Mouse (Mus musculus) forebrain, postnatal 0 days (tissue): Measurements from ENCODE around the gene Bspry. TPM values are rescaled to one million over a fixed set of nuclear protein-coding genes. Genes with fewer than 3 reads are reported as not detected.

Experiments used
- ATAC-seq: fragments of 200-750 bp; cut with Nextera tagmentation; 2 replicates; pipeline ENCODE4 v1.8.0; 2017; ENCODE audit warnings: mild to moderate bottlenecking, moderate library complexity
- DNase-seq: peaks from one replicate; pipeline ENCODE4 v3.0.0-alpha.2; 2015
- H3K27ac ChIP-seq: fragments of 300-500 bp; sonication (generic); 2 replicates; pipeline ENCODE4 v1.5.1; 2014; ENCODE audit warnings: low read depth, mild to moderate bottlenecking, antibody characterized with exemption, low read length, moderate library complexity, mixed read lengths
- H3K27me3 ChIP-seq: fragments of 300-500 bp; sonication (generic); 2 replicates; pipeline ENCODE4 v1.6.1; 2014; ENCODE audit warnings: mild to moderate bottlenecking, low read length, mixed read lengths; ENCODE audit not compliant: insufficient read depth
- H3K36me3 ChIP-seq: fragments of 300-500 bp; sonication (generic); 2 replicates; pipeline ENCODE4 v1.6.1; 2014; ENCODE audit warnings: mild to moderate bottlenecking, moderate library complexity; ENCODE audit not compliant: insufficient read depth
- H3K4me1 ChIP-seq: fragments of 300-500 bp; sonication (generic); 2 replicates; pipeline ENCODE4 v1.6.1; 2014; ENCODE audit warnings: antibody characterized with exemption; ENCODE audit not compliant: insufficient read depth
- H3K4me2 ChIP-seq: fragments of 300-500 bp; sonication (generic); 2 replicates; pipeline ENCODE4 v1.6.1; 2014; ENCODE audit warnings: low read depth, mild to moderate bottlenecking, moderate library complexity
- H3K4me3 ChIP-seq: fragments of 300-500 bp; sonication (generic); 2 replicates; pipeline ENCODE4 v1.5.1; 2014; ENCODE audit warnings: low read depth, low read length, mixed read lengths
- H3K9ac ChIP-seq: fragments of 300-500 bp; sonication (generic); 2 replicates; pipeline ENCODE4 v1.6.1; 2014; ENCODE audit warnings: mild to moderate bottlenecking
- H3K9me3 ChIP-seq: fragments of 300-500 bp; sonication (generic); 2 replicates; pipeline ENCODE4 v1.6.1; 2016; ENCODE audit warnings: low read length
- CTCF ChIP-seq: sonication (generic); IDR thresholded peaks from 2 replicates; pipeline ENCODE4 v1.5.1; 2016; ENCODE audit warnings: antibody characterized with exemption, control low read depth, low read depth
- WGBS: fragments of 180-500 bp; shearing (Covaris S2); extraction: QIAGEN DNeasy Blood & Tissue Kit; methylation state at CpG from one replicate; pipeline ENCODE4 v1.1.7; 2014; 5-methylcytosine and 5-hydroxymethylcytosine counted together
- polyA plus RNA-seq: library from polyadenylated mRNA; unstranded; fragments of >200 nt; fragmentation: Nextera tagmentation; extraction: Ambion mirVana; gene quantifications from 2 replicates; pipeline ENCODE4 v1.2.1, GENCODE M21; 2015
- total RNA-seq: library from RNA; depleted of rRNA; stranded (reverse); fragments of >200 nt; gene quantifications from 2 replicates; pipeline ENCODE4 v1.2.3, GENCODE M21; 2014

The Bspry gene
- total and polyA plus RNA-seq, 2 experiments from 2014 or later: 0.51 to 0.86 TPM

GRCm38 (mm10) chr4:62437871-62438270 lies 42.0 kb upstream of the Bspry start:
- no peaks in the 10 kb centered on the region for H3K27me3 ChIP-seq
- H3K9me3 ChIP-seq: no peaks in the 10 kb centered on the region
- no peak for ATAC-seq
- no peak overlapping the region for H3K4me3 ChIP-seq
- DNase-seq: no peak
- H3K9ac ChIP-seq: no peak overlapping the region
- no peak overlapping the region for H3K27ac ChIP-seq
- no peak overlapping the region for H3K4me2 ChIP-seq
- WGBS: 84% methylated on average over 7 of the region's 7 CpGs
- TF ChIP-seq CTCF: no peak
- no peaks in the 10 kb centered on the region for H3K36me3 ChIP-seq
- H3K4me1 ChIP-seq: no peaks in the 10 kb centered on the region

GRCm38 (mm10) chr4:62439793-62440192 lies 40.1 kb upstream of the Bspry start:
- no peaks in the 10 kb centered on the region for H3K27me3 ChIP-seq
- no peak overlapping the region for H3K4me3 ChIP-seq
- no peaks in the 10 kb centered on the region for H3K4me1 ChIP-seq
- no peak overlapping the region for H3K27ac ChIP-seq
- TF ChIP-seq CTCF: no peak
- no peaks in the 10 kb centered on the region for H3K36me3 ChIP-seq
- H3K9ac ChIP-seq: no peak overlapping the region
- ATAC-seq (no peak), DNase-seq (no peak)
- H3K4me2 ChIP-seq: no peak overlapping the region
- WGBS: 71% methylated on average over 4 of the region's 4 CpGs
- H3K9me3 ChIP-seq: no peaks in the 10 kb centered on the region

GRCm38 (mm10) chr4:62440544-62440943 lies 39.3 kb upstream of the Bspry start:
- ATAC-seq (no peak), DNase-seq (no peak)
- H3K27me3 ChIP-seq: no peaks in the 10 kb centered on the region
- H3K4me1 ChIP-seq: no peaks in the 10 kb centered on the region
- H3K4me2 ChIP-seq: no peak overlapping the region
- no peaks in the 10 kb centered on the region for H3K36me3 ChIP-seq
- H3K9me3 ChIP-seq: no peaks in the 10 kb centered on the region
- no peak overlapping the region for H3K27ac ChIP-seq
- H3K9ac ChIP-seq: no peak overlapping the region
- 77% methylated on average over 4 of the region's 4 CpGs for WGBS
- no peak for TF ChIP-seq CTCF
- no peak overlapping the region for H3K4me3 ChIP-seq

DNA sequence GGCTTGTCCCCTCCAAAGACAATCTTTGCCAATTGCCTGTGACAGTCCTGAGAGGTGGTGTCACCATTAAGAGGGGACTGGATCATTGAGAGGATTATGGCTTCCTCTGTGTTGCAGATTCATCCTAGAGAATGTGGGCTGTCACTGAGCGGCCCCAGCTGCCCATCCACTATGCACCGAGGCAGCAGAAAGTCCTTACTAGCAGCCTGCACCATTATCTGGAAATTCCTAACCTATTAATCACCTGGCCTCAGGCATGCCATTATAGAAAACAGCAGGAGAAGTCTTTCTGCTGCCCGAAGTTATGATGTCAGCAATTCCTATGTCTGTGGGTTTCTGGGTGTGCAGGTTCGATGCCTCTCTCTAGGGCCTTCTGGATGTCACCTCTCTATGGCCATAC lies 38.9 kb upstream of the Bspry start:
- 78% methylated on average over 4 of the region's 4 CpGs for WGBS
- no peak for ATAC-seq
- no peak for DNase-seq

GRCm38 (mm10) chr4:62454995-62455394 lies 24.9 kb upstream of the Bspry start:
- peak; percentile 56 for DNase-seq
- Histone ChIP-seq H3K27ac (no peak overlapping the region), H3K9me3 (no peaks in the 10 kb centered on the region), H3K4me1 (no peaks in the 10 kb centered on the region), H3K4me3 (no peak overlapping the region), H3K4me2 (no peak overlapping the region), H3K36me3 (peaks cover 6% of the 10 kb centered on the region; the same call in 1 of the 2 replicates), H3K27me3 (no peaks in the 10 kb centered on the region), H3K9ac (no peak overlapping the region)
- TF ChIP-seq CTCF: peak; percentile 62
- 0 out of 2 replicates have a peak, but pooled peaks have one; percentile 16 for ATAC-seq
- WGBS: 63% methylated on average over 5 of the region's 5 CpGs

More for the DNA sequence above, 38.9 kb upstream of the Bspry start:
- no peak overlapping the region for H3K9ac ChIP-seq
- TF ChIP-seq CTCF: no peak
- H3K4me2 ChIP-seq: no peak overlapping the region
- no peaks in the 10 kb centered on the region for H3K36me3 ChIP-seq
- H3K27ac ChIP-seq: no peak overlapping the region
- H3K9me3 ChIP-seq: no peaks in the 10 kb centered on the region
- H3K27me3 ChIP-seq: no peaks in the 10 kb centered on the region
- no peaks in the 10 kb centered on the region for H3K4me1 ChIP-seq
- no peak overlapping the region for H3K4me3 ChIP-seq

DNA sequence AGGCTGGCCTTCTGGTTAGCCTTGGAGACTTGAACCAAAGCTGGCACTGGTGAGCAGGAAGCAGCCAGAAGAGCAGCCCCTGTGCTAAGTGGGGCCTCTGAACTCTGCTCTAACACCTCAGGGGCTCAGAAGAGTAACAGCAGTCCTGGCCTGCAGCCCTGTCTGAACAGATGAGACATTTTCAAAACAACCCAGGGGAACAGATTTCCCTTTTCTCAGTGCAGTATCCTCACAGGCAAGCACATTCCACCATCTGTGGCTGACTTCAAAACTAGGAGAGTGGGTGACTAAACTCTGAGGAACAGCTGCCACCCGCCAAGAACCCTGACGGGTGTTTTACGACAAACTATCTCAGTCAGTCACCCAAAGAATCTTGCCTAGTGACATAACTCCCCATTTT lies 20.8 kb upstream of the Bspry start:
- peaks cover 11% of the 10 kb centered on the region for H3K36me3 ChIP-seq
- H3K27me3 ChIP-seq: no peaks in the 10 kb centered on the region
- no peak overlapping the region for H3K27ac ChIP-seq
- H3K9me3 ChIP-seq: no peaks in the 10 kb centered on the region
- no peak overlapping the region for H3K9ac ChIP-seq
- no peak overlapping the region for H3K4me2 ChIP-seq
- TF ChIP-seq CTCF: no peak
- ATAC-seq (peak; percentile 87), DNase-seq (peak; percentile 68)
- 52% methylated on average over 3 of the region's 3 CpGs for WGBS
- no peaks in the 10 kb centered on the region for H3K4me1 ChIP-seq
- no peak overlapping the region for H3K4me3 ChIP-seq

DNA sequence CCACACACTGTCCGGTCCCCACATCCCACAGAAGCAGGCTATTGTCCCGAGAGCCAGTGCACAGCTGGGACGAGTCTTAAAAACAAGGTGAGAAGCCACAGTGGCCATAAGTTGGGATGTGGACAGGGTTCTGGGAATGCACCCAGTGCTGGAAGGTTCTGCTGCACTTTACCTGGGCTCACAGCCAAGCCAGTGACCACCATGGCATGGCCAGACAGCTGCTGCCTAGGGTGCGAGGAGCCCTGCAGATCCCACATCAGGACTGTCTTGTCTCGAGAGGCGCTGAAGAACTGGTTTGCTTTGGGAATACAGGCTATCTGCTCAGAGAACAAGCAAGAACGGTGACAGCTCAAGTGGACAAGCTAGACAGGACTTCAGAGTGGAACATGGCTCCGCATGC lies 19.5 kb upstream of the Bspry start:
- Histone ChIP-seq H3K4me2 (no peak overlapping the region), H3K4me1 (no peaks in the 10 kb centered on the region), H3K27ac (no peak overlapping the region), H3K36me3 (peaks cover 11% of the 10 kb centered on the region), H3K9me3 (no peaks in the 10 kb centered on the region), H3K4me3 (no peak overlapping the region), H3K9ac (no peak overlapping the region), H3K27me3 (no peaks in the 10 kb centered on the region)
- no peak for DNase-seq
- WGBS: 92% methylated on average over 8 of the region's 8 CpGs
- TF ChIP-seq CTCF: no peak
- no peak for ATAC-seq
